Mouse (Mus musculus) cerebellum, adult 11-12 months (tissue): Measurements from ENCODE around the gene Col16a1.

ENCODE experiments used
- DNase-seq: peaks from one replicate; pipeline ENCODE4 v3.0.0; 2022

The Col16a1 gene

GRCm38 (mm10) chr4:130048203-130048479 lies 501 bp downstream of the Col16a1 start:
- DNase-seq: no peak

GRCm38 (mm10) chr4:130050056-130050824 lies 2.6 kb downstream of the Col16a1 start:
- DNase-seq: no peak

GRCm38 (mm10) chr4:130052283-130052682 lies 4.6 kb downstream of the Col16a1 start:
- no peak for DNase-seq

- no peak for DNase-seq
Observed at GRCm38 (mm10) chr4:130053111-130053510, 5.5 kb downstream of the Col16a1 start.

GRCm38 (mm10) chr4:130054727-130055126 lies 7.1 kb downstream of the Col16a1 start:
- DNase-seq: no peak

GRCm38 (mm10) chr4:130055160-130056010 lies 7.7 kb downstream of the Col16a1 start:
- DNase-seq: no peak

GRCm38 (mm10) chr4:130056011-130056322 lies 8.3 kb downstream of the Col16a1 start:
- no peak for DNase-seq

- DNase-seq: no peak
Observed at GRCm38 (mm10) chr4:130056471-130056870, 8.8 kb downstream of the Col16a1 start.

- DNase-seq: no peak
Observed at GRCm38 (mm10) chr4:130060937-130061336, 13.3 kb downstream of the Col16a1 start.

GRCm38 (mm10) chr4:130063191-130063590 lies 15.6 kb downstream of the Col16a1 start:
- no peak for DNase-seq

GRCm38 (mm10) chr4:130066816-130067215 lies 19.2 kb downstream of the Col16a1 start:
- DNase-seq: no peak

GRCm38 (mm10) chr4:130070523-130070922 lies 22.9 kb downstream of the Col16a1 start:
- no peak for DNase-seq

GRCm38 (mm10) chr4:130071758-130072157 lies 24.1 kb downstream of the Col16a1 start:
- no peak for DNase-seq

- DNase-seq: no peak
Observed at GRCm38 (mm10) chr4:130073367-130073766, 25.7 kb downstream of the Col16a1 start.

GRCm38 (mm10) chr4:130074761-130075515 lies 27.3 kb downstream of the Col16a1 start:
- peak; percentile 58 for DNase-seq

GRCm38 (mm10) chr4:130076856-130077255 lies 29.2 kb downstream of the Col16a1 start:
- DNase-seq: peak; percentile 76

- peak; percentile 97 for DNase-seq
Observed at GRCm38 (mm10) chr4:130078816-130079485, 31.3 kb downstream of the Col16a1 start.

GRCm38 (mm10) chr4:130079521-130079920 lies 31.9 kb downstream of the Col16a1 start:
- DNase-seq: no peak

GRCm38 (mm10) chr4:130081345-130082190 lies 33.9 kb downstream of the Col16a1 start:
- DNase-seq: peak; percentile 85

- no peak for DNase-seq
Observed at GRCm38 (mm10) chr4:130082211-130082610, 34.6 kb downstream of the Col16a1 start.

GRCm38 (mm10) chr4:130084331-130084945 lies 36.8 kb downstream of the Col16a1 start:
- DNase-seq: no peak
